Mouse (Mus musculus): ENCODE measurements around the gene Arap1. TPM values are rescaled to one million over a fixed set of nuclear protein-coding genes. Genes with fewer than 3 reads are reported as not detected.

Gene Arap1
- total and polyA plus RNA-seq, 3 experiments, result 21.2 to 46.1 (median 38.5) TPM

DNA sequence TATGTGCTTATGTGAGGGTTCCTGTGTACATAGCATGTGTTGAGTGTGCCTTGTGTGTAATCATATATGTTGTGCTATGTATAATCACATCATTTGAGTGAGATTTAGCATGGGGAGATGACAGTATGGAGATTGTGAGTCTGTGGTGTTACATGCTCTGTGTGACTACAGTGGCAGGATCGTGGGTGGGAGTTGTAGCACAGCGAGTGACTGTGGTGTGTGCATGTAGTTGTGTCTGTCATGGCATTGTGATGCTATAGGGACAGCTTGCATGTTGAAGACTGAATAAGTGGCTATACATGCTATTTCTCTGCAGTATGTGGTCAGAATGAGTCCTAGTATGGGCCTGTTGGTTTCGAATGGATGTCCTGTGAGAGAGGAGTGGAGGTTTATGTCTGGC lies 104.8 kb downstream of the Arap1 start:
- dilution Hi-C loops (cut with MboI; ENCODE audit: extremely low pct_ligation_motif_present, extremely low pct_unique_long_range_greater_than_20kb, low sequenced_read_pairs), result no loop called here
- no peak for DNase-seq (ENCODE audit: extremely low read depth)
- Histone ChIP-seq H3K4me1 (ENCODE audit: control insufficient read depth in 1 of 2, insufficient read depth in 2 of 2) (peaks cover 2 to 38% of the 10 kb centered on the region in 2 experiments; a peak in 3 of 4 replicates), H3K36me3 (replicated peaks in 1 of 2; ENCODE audit: control insufficient read depth in 1 of 2, insufficient read depth in 1 of 2, low read length in 1 of 2) (no peaks in the 10 kb centered on the region), H3K9me3 (replicated peaks; ENCODE audit: low read length) (no peaks in the 10 kb centered on the region), H3K4me3 (replicated peaks in 1 of 3; ENCODE audit: low read depth in 2 of 3, low read length in 2 of 3, poor library complexity in 1 of 3) (no peak overlapping the region), H3K27me3 (replicated peaks) (peaks cover 84% of the 10 kb centered on the region), H3K79me2 (replicated peaks; ENCODE audit: control insufficient read depth, extremely low read depth, insufficient read depth, poor library complexity, severe bottlenecking) (no peaks in the 10 kb centered on the region), H3K4me2 (ENCODE audit: insufficient read depth, low read depth, poor library complexity, severe bottlenecking) (no peak overlapping the region), H3K9ac (ENCODE audit: insufficient read depth, low read depth) (no peak overlapping the region), H3K27ac (ENCODE audit: insufficient read depth, low read depth) (no peak overlapping the region)
- TF ChIP-seq CHD2 (IDR thresholded peaks at IDR 0.05; ENCODE audit: low read length) (no peak), PAX5 (IDR thresholded peaks at IDR 0.05; ENCODE audit: low read length) (no peak), E2F4 (IDR thresholded peaks at IDR 0.05; ENCODE audit: insufficient replicate concordance, low read depth, low read length) (no peak), SIN3A (IDR thresholded peaks at IDR 0.05; ENCODE audit: low read length) (no peak), POLR2AphosphoS2 (IDR thresholded peaks at IDR 0.05; ENCODE audit: low read depth, low read length) (no peak), KAT2A (IDR thresholded peaks at IDR 0.05; ENCODE audit: insufficient replicate concordance, low read length) (no peak), MAX (IDR thresholded peaks at IDR 0.05; ENCODE audit: low read length) (no peak), JUND (conservative IDR thresholded peaks at IDR 0.05; ENCODE audit: low read depth, low read length) (no peak), TBP (conservative IDR thresholded peaks at IDR 0.05; ENCODE audit: low read depth, low read length) (no peak), EP300 (IDR thresholded peaks at IDR 0.05; ENCODE audit: low read length) (no peak), ZMIZ1 (IDR thresholded peaks at IDR 0.05; ENCODE audit: low read depth, low read length) (no peak), NRF1 (IDR thresholded peaks at IDR 0.05; ENCODE audit: low read depth, low read length) (no peak), CHD1 (IDR thresholded peaks at IDR 0.05; ENCODE audit: low read depth, low read length) (no peak)
- in situ Hi-C loops (cut with MboI; ENCODE audit: low pct_ligation_motif_present, low pct_unique_long_range_greater_than_20kb, low sequenced_read_pairs), result no loop called here

DNA sequence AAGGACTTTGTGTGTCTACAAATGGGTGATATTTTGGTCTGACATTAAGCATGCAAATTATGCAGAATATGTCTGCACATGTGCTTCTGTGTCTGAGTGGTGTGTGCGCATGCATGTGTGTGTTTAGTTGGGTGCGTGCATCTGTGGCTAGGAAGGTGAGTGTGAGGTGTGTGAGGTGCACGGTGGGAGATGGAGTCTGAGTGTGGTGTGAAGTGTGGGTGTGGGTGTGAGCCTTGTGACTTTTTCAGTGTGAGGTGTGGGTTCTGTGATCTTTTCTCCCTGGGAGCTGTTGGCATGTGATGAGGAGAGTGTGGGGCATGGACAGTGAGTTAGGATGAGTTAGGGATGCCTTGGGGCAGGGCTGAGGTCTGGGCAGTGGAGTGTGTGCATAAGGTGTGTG lies 105.4 kb downstream of the Arap1 start:
- Histone ChIP-seq H3K4me2 (ENCODE audit: insufficient read depth, low read depth, poor library complexity, severe bottlenecking) (no peak overlapping the region), H3K9me3 (replicated peaks; ENCODE audit: low read length) (no peaks in the 10 kb centered on the region), H3K27ac (ENCODE audit: insufficient read depth, low read depth) (no peak overlapping the region), H3K4me1 (ENCODE audit: control insufficient read depth in 1 of 2, insufficient read depth in 2 of 2) (peaks cover 2 to 43% of the 10 kb centered on the region in 2 experiments; a peak in 3 of 4 replicates), H3K4me3 (replicated peaks in 1 of 3; ENCODE audit: low read depth in 2 of 3, low read length in 2 of 3, poor library complexity in 1 of 3) (no peak overlapping the region), H3K36me3 (replicated peaks in 1 of 2; ENCODE audit: control insufficient read depth in 1 of 2, insufficient read depth in 1 of 2, low read length in 1 of 2) (no peaks in the 10 kb centered on the region), H3K9ac (ENCODE audit: insufficient read depth, low read depth) (no peak overlapping the region), H3K79me2 (replicated peaks; ENCODE audit: control insufficient read depth, extremely low read depth, insufficient read depth, poor library complexity, severe bottlenecking) (no peaks in the 10 kb centered on the region), H3K27me3 (replicated peaks) (peaks cover 84% of the 10 kb centered on the region)
- in situ Hi-C loops (cut with MboI; ENCODE audit: low pct_ligation_motif_present, low pct_unique_long_range_greater_than_20kb, low sequenced_read_pairs) (no loop called here), dilution Hi-C loops (cut with MboI; ENCODE audit: extremely low pct_ligation_motif_present, extremely low pct_unique_long_range_greater_than_20kb, low sequenced_read_pairs) (no loop called here)
- no peak for DNase-seq (ENCODE audit: extremely low read depth)
- TF ChIP-seq RAD21 (IDR thresholded peaks at IDR 0.05; ENCODE audit: low read depth, low read length) (no peak), MYC (IDR thresholded peaks at IDR 0.05; ENCODE audit: low read depth, low read length) (no peak), TCF12 (IDR thresholded peaks at IDR 0.05; ENCODE audit: low read depth, low read length) (no peak), ZC3H11A (IDR thresholded peaks at IDR 0.05; ENCODE audit: low read depth, low read length) (no peak), JUN (IDR thresholded peaks at IDR 0.05; ENCODE audit: insufficient read depth, low read depth, low read length) (no peak), EP300 (IDR thresholded peaks at IDR 0.05; ENCODE audit: low read length) (no peak), NELFE (IDR thresholded peaks at IDR 0.05; ENCODE audit: low read depth, low read length) (no peak), MAFK (IDR thresholded peaks at IDR 0.05; ENCODE audit: insufficient replicate concordance, low read length) (no peak), ZMIZ1 (IDR thresholded peaks at IDR 0.05; ENCODE audit: low read depth, low read length) (no peak), MAZ (IDR thresholded peaks at IDR 0.05; ENCODE audit: low read depth, low read length) (no peak), ZKSCAN1 (IDR thresholded peaks at IDR 0.05; ENCODE audit: borderline replicate concordance, low read depth, low read length) (no peak), MAX (IDR thresholded peaks at IDR 0.05; ENCODE audit: low read length) (no peak), USF1 (IDR thresholded peaks at IDR 0.05; ENCODE audit: low read depth, low read length) (no peak), UBTF (IDR thresholded peaks at IDR 0.05; ENCODE audit: low read depth, low read length) (no peak)

All from CH12.LX (cell line).